Mouse (Mus musculus) MEL (cell line): ENCODE measurements around the gene Prrx2.

Source experiments
- CTCF ChIP-seq, 3 experiments: IDR thresholded peaks in 2 of 3; conservative IDR thresholded peaks in 1 of 3; 2 replicates each; pipeline ENCODE4 v1.5.1; 2011 to 2012; ENCODE audit warnings: low read length in 3 of 3, low read depth in 2 of 3, mild to moderate bottlenecking in 2 of 3, improper control_type of control experiment in 1 of 3, inconsistent platforms in 1 of 3, mixed read lengths in 1 of 3, moderate library complexity in 1 of 3; ENCODE audit not compliant: control insufficient read depth in 1 of 3, insufficient read depth in 1 of 3, poor library complexity in 1 of 3, severe bottlenecking in 1 of 3
- ELF1 ChIP-seq: IDR thresholded peaks from 2 replicates; pipeline ENCODE4 v1.6.1; 2014; ENCODE audit warnings: low read depth, mild to moderate bottlenecking, inconsistent platforms, low read length, improper control_type of control experiment, moderate library complexity
- MAX ChIP-seq: IDR thresholded peaks from 2 replicates; pipeline ENCODE4 v1.6.1; 2011; ENCODE audit warnings: low read length, improper control_type of control experiment
- MXI1 ChIP-seq: IDR thresholded peaks from 2 replicates; pipeline ENCODE4 v1.6.1; 2011; ENCODE audit warnings: mild to moderate bottlenecking, low read depth, low read length, improper control_type of control experiment
- POLR2A ChIP-seq, 2 experiments: IDR thresholded peaks; 2 replicates each; pipeline ENCODE4 v1.6.1; 2011 to 2012; ENCODE audit warnings: low read length in 2 of 2, mild to moderate bottlenecking in 2 of 2, control low read depth in 1 of 2, improper control_type of control experiment in 1 of 2, low read depth in 1 of 2, moderate library complexity in 1 of 2; ENCODE audit not compliant: control insufficient read depth in 1 of 2, insufficient read depth in 1 of 2, poor library complexity in 1 of 2
- POLR2AphosphoS2 ChIP-seq: IDR thresholded peaks from 2 replicates; pipeline ENCODE4 v1.6.1; 2011; ENCODE audit warnings: low read length, improper control_type of control experiment
- ZNF384 ChIP-seq: IDR thresholded peaks from 2 replicates; pipeline ENCODE4 v1.6.1; 2012; ENCODE audit warnings: low read depth, mild to moderate bottlenecking, inconsistent platforms, low read length, improper control_type of control experiment

GRCm38 (mm10) chr2:30808296-30808655, 26.5 kb upstream of the Prrx2 start:
- TF ChIP-seq MXI1 (no peak), CTCF (IDR thresholded peaks at IDR 0.05 in 2 of 3, conservative IDR thresholded peaks at IDR 0.05 in 1 of 3; ENCODE audit: control insufficient read depth in 1 of 3, insufficient read depth in 1 of 3, low read depth in 2 of 3, low read length in 3 of 3, poor library complexity in 1 of 3, severe bottlenecking in 1 of 3) (no peak), POLR2AphosphoS2 (no peak), ELF1 (no peak), MAX (no peak), ZNF384 (no peak), POLR2A (IDR thresholded peaks at IDR 0.05; ENCODE audit: control insufficient read depth in 1 of 2, insufficient read depth in 1 of 2, low read depth in 1 of 2, low read length in 2 of 2, poor library complexity in 1 of 2) (no peak)
